Mouse (Mus musculus) cerebellum, adult 2 months (tissue): ENCODE measurements around the gene Tiam1.

ENCODE experiments used
- CTCF ChIP-seq: fragments of 200-500 bp; IDR thresholded peaks from 2 replicates; pipeline ENCODE4 v1.5.1; 2011; ENCODE audit warnings: low read depth, mild to moderate bottlenecking, control low read depth, low read length, moderate library complexity, borderline replicate concordance; ENCODE audit not compliant: insufficient read depth
- POLR2A ChIP-seq: fragments of 200-500 bp; IDR thresholded peaks from 2 replicates; pipeline ENCODE4 v1.6.1; 2011; ENCODE audit warnings: low read length, control low read depth, borderline replicate concordance; ENCODE audit not compliant: insufficient read depth

GRCm38 (mm10) chr16:89990288-89990955 lies 153.1 kb downstream of the Tiam1 start:
- TF ChIP-seq POLR2A = no peak
- no peak for TF ChIP-seq CTCF
